Mouse (Mus musculus) spleen, embryonic (tissue): ENCODE data around the gene Myh13.

Source experiments
- CTCF ChIA-PET: fragments of 350-600 bp; sonication (Branson Sonifier 250); formaldehyde crosslinking; loops from one replicate; lab custom pipeline; 2022; lab: Charles Lee

Gene Myh13

GRCm38 (mm10) chr11:67321358-67321757, at the start of gene Myh13:
Myh13 (plus strand) TSS chr11:67321658.
- CTCF ChIA-PET, result no interaction called here

- CTCF ChIA-PET, result no interaction called here
These were observed 44.8 kb upstream of the Myh13 start, which contains the start of gene Myh8 for GRCm38 (mm10) chr11:67276601-67277174. Myh8 (plus strand) TSS chr11:67277124.

DNA sequence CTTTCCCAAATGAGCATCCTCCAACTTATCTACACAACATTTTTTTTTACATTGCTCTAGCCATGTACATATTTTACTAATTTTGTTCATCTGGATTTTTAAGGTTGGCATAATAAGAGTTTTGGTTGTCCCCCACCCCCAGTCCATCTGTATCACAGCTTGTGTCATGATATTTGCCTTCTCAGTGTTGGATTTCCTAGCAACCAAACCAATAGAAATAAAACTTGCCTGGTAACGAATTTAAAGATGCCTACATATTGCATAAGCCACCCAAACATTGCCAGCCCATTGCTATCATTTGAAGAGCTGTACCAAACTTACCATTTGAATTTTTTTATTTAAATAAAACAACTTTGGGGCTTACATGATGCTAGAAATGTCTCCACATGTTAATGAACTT, 28.0 kb upstream of the Myh13 start:
- CTCF ChIA-PET, result no interaction called here

GRCm38 (mm10) chr11:67313733-67314452, 7.6 kb upstream of the Myh13 start:
- CTCF ChIA-PET, result no interaction called here

GRCm38 (mm10) chr11:67326536-67326935, 5.1 kb downstream of the Myh13 start:
- CTCF ChIA-PET, result no interaction called here

GRCm38 (mm10) chr11:67344556-67344955, 23.1 kb downstream of the Myh13 start:
- CTCF ChIA-PET, result no interaction called here

- CTCF ChIA-PET, result no interaction called here
These were observed 23.9 kb downstream of the Myh13 start for GRCm38 (mm10) chr11:67345186-67345855.

DNA sequence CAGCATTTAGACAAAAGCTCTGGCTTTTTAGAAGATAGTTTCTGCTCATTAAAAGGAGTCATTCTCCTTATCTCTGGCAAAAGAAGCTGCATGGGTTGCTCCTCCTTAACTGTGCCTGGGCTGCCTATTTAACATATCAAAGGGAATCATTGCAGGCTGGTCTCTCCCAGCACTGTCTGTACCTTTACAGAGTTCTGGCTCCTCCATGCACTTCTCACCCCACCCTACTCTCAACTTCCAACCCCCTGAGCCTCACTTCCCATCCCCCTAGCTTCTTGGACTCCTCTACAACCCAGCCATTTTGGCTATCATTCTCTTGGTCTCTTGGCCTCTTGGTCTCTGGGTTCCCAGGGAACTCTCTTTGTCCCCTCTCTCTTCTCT, 24.4 kb downstream of the Myh13 start:
- CTCF ChIA-PET, result no interaction called here

GRCm38 (mm10) chr11:67350153-67350768, 28.8 kb downstream of the Myh13 start:
- CTCF ChIA-PET, result no interaction called here

DNA sequence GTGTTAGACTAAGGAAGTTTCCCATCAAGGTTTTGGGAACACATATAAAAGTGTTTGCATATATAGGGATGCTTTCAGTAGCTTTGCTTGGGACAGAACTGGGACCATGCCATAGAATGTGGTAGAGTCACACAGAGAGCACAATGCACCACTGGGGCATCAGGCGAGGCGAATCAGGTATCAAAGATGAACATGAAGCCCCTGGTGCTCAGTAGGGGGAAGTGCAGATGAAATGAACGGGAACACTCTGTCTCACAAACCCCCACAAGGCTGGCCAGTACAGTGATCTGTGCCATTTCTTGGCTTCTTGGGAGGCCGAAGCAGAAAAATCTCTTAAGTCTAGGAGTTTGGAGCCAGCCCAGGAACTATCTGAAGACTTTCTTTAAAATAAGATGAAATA, 31.6 kb downstream of the Myh13 start:
- CTCF ChIA-PET, result no interaction called here

GRCm38 (mm10) chr11:67358031-67358430, 36.6 kb downstream of the Myh13 start:
- CTCF ChIA-PET, result no interaction called here

DNA sequence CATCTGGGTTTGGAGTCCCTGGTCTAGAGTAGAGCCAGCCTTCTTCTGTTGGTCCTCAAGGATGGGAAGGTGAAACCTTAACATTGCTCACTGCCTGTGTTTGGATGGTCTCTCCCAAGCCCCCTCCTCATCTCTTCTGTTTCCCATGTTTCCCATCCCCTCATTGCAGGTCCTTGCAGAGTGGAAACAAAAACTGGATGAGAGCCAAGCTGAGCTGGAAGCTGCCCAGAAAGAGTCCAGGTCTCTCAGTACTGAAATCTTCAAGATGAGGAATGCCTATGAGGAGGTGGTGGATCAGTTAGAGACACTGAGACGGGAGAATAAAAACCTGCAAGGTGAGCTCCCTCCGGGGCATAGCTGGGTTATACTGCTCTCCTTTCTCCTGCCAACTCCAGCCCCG, 40.8 kb downstream of the Myh13 start:
- CTCF ChIA-PET, result no interaction called here

DNA sequence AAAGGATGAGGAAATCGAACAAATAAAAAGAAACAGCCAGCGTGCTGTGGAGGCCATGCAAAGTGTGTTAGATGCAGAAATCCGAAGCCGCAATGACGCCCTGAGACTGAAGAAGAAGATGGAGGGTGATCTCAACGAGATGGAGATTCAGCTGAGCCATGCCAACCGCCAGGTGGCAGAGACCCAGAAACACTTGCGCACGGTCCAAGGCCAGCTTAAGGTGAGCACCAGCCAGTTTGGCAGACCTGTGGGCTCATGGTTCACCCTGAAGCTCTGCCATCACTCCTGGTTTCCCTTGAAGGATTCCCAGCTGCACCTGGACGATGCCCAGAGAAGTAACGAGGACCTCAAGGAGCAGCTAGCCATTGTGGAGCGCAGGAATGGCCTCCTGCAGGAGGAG, 43.1 kb downstream of the Myh13 start:
- CTCF ChIA-PET, result no interaction called here

- CTCF ChIA-PET, result no interaction called here
These were observed 43.7 kb downstream of the Myh13 start for GRCm38 (mm10) chr11:67364986-67365721.

DNA sequence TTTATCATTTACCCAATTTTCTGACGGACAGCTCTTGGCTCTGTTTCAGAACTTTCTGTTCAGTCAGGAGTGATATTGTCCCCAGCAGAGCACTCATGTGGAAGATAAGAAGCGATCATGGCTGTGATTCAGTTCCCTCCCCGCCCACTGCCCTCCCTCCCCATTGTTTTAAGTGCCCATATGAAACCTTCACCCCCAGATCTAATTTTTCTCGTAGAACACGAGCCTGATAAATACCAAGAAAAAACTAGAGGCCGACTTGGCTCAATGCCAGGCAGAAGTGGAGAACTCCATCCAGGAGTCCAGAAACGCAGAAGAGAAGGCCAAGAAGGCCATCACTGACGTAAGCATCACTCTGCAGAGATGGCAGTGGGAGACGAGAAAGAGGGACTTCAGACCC, 45.5 kb downstream of the Myh13 start:
- CTCF ChIA-PET, result no interaction called here

DNA sequence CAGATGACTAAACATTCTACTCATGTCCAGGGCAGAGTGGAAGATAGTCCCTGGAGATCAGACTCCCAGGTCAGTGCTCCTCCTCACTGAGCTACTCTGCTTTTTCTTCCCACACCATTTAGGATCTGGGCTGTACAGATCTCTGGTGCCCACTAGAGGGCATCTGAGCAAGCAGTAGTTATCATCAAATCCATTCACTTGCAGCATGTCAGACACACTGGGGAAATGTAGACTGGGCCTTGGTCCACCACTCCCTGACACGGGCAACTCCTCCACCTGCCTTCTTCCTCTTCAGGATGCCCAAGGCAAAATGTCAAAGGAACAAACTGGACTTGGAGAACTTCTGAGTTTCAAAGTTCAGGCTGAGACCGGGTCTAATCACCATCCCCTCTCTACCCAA, 51.9 kb downstream of the Myh13 start:
- CTCF ChIA-PET, result interaction anchor here (0.6 kb wide), 1 partner anchor 20 kb away, joined by 5 read pairs; no protein-coding TSS in a partner anchor

DNA sequence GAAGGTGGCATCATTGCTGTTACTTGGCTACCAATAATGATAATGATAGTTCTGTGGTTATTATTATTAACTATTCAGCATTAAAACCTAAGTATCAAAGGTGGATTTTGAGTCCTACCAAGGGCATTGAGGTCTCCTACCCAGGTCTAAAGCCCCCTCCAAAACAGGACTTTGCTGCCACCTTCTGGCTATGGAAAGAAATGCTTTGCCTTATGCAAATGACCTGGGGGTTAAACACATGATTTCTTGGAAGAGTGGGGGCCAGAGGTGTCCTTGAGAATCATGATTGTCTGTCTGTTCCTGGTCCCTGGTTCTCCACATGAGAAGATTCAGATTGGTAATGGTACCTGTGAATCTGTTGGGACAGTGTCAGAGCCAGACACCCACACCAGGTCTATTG, 54.9 kb downstream of the Myh13 start:
- CTCF ChIA-PET, result no interaction called here

DNA sequence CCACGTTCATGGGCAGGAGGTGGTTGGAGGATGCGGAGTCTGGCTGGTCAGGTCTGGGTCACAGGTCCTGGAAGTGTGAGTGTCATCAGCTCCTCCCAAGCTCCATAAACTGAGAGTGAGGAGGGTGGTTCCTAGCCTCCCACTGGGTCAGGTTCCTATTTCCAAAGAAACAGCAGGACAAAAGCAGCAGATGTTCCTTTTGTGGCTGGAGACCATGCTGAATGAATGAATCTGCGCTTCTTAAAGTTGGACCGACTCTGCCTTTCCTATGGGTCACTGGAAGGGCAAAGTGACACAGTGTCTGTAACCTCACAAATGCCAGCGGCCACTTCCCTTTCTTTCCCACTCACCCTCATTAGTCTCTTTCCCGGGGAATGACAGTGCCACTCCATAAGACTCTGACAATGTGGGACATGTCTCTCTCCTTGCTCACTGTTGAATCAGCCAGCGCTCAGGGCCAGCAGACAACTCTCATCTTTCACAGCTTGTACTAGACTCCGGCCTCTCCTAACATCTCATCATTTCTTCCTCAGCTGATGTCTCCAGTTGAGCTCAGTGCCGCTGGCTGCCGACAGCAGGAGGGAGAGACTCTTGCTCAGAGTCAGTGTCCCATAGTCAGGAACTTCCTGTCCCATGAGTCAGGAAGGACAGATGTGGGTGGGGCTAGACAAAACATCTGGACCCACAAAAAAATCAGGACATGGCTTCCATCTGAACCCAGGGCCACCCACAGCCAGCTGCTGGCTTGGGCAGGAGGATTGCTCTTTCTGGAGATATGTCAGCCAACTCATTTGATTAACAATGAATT, 58.4 kb downstream of the Myh13 start:
- CTCF ChIA-PET, result no interaction called here

DNA sequence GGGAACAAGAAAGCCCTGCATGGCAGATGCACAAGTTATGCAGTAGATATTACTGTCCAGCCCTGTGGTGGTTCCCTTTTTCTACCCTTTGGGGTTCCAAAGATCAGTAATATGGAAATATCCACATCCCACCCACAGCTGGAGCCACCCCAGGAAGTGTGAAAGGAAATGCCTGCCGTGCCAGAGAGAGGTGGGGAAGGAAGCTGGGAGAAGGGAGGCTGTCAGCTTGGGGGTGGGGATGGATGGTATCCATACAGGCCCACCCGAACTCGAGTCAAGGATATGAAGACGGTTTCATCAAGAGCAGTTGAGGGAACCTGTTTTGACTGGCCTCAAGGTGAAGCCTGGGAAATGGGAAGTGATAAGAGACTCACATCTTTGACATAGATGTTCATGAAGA, 60.4 kb downstream of the Myh13 start:
- CTCF ChIA-PET, result no interaction called here

DNA sequence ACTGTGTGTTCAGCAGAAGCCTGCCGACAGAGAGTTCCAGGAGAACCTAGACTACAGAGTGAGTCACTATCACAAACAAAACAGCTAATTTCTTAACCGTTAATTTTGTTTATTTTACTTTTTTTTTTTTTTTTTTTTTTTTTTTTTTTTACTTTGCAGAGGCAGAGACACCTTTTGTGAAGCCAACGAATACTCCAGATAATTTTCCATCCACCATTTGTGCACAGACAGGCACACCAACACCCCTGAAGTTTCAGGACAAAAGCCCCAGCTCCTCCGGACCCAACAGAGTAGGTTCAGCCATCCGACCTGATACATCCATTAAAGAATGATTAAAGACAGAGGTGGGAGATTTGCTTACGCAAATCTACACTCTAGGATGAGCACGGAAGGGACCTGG, 63.2 kb downstream of the Myh13 start:
- CTCF ChIA-PET, result no interaction called here

GRCm38 (mm10) chr11:67386815-67387415, 65.5 kb downstream of the Myh13 start:
- CTCF ChIA-PET, result no interaction called here
